Mouse (Mus musculus) hindbrain, embryonic 11.5 days (tissue): ENCODE results near the gene Ppp4r2. TPM values are rescaled to one million over a fixed set of nuclear protein-coding genes. Genes with fewer than 3 reads are reported as not detected.
"Not testable (repeated sequence)": the region's sequence is repeated elsewhere in the genome, so short reads cannot be mapped to it uniquely, and the experiment has no call there.

Experiments used
- ATAC-seq: fragments of 200-750 bp; cut with Nextera tagmentation; 2 replicates; pipeline ENCODE4 v1.8.0; 2017; ENCODE audit warnings: mild to moderate bottlenecking, moderate TSS enrichment, moderate library complexity; ENCODE audit not compliant: low FRiP score
- DNase-seq: peaks from one replicate; pipeline ENCODE4 v3.0.0-alpha.2; 2015; ENCODE audit warnings: low spot score
- H3K27ac ChIP-seq: fragments of 300-500 bp; sonication (generic); 2 replicates; pipeline ENCODE4 v1.5.1; 2014; ENCODE audit warnings: mild to moderate bottlenecking, low read depth, low read length
- H3K27me3 ChIP-seq: fragments of 300-500 bp; sonication (generic); 2 replicates; pipeline ENCODE4 v1.6.1; 2014; ENCODE audit warnings: mild to moderate bottlenecking, low read length, moderate library complexity, mixed read lengths; ENCODE audit not compliant: control insufficient read depth, insufficient read depth
- H3K36me3 ChIP-seq: fragments of 300-500 bp; sonication (generic); 2 replicates; pipeline ENCODE4 v1.6.1; 2014; ENCODE audit warnings: mild to moderate bottlenecking, low read length, moderate library complexity, mixed read lengths; ENCODE audit not compliant: control insufficient read depth, insufficient read depth
- H3K4me1 ChIP-seq: fragments of 300-500 bp; sonication (generic); replicated peaks from 2 replicates; pipeline ENCODE4 v1.6.1; 2014; ENCODE audit warnings: low read length, mixed read lengths; ENCODE audit not compliant: control insufficient read depth, insufficient read depth
- H3K4me2 ChIP-seq: fragments of 300-500 bp; sonication (generic); replicated peaks from 2 replicates; pipeline ENCODE4 v1.6.1; 2014; ENCODE audit warnings: mild to moderate bottlenecking, low read depth, low read length
- H3K4me3 ChIP-seq: fragments of 300-500 bp; sonication (generic); 2 replicates; pipeline ENCODE4 v1.5.1; 2014; ENCODE audit warnings: low read depth, low read length
- H3K9ac ChIP-seq: fragments of 300-500 bp; sonication (generic); 2 replicates; pipeline ENCODE4 v1.6.1; 2014; ENCODE audit warnings: low read depth, low read length
- H3K9me3 ChIP-seq: fragments of 300-500 bp; sonication (generic); 2 replicates; pipeline ENCODE4 v1.6.1; 2016; ENCODE audit warnings: low read length; ENCODE audit not compliant: control insufficient read depth
- WGBS: fragments of 180-500 bp; shearing (Covaris S2); extraction: QIAGEN DNeasy Blood & Tissue Kit; methylation state at CpG from one replicate; pipeline ENCODE4 v1.1.7; 2014; 5-methylcytosine and 5-hydroxymethylcytosine counted together
- polyA plus RNA-seq: library from polyadenylated mRNA; unstranded; fragments of >200 nt; fragmentation: Nextera tagmentation; extraction: Ambion mirVana; gene quantifications from 2 replicates; pipeline ENCODE4 v1.2.1, GENCODE M21; 2014

Ppp4r2 gene
- polyA plus RNA-seq, 1 experiment from 2014 or later: 46.7 TPM

DNA sequence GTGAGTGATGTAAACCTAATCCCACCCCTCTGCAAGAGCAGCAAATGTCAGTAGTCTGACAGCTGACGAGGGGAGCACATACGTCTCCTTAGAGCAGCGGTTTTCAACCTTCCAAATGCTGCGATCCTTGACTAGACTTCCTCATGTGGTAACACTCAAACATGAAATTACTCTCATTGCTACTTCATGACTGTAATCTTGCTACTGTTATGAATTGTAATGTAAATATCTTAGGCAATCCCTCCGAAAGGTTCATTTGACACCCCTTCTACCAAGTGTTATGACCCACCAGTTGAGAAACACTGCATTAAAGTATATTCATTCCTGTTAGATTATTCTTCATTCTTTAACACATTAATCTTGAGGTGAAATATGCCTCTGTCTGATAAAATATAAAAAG is 13.8 kb downstream of the Ppp4r2 start:
- WGBS: 91% methylated on average over 5 of the region's 5 CpGs
- no peak overlapping the region for H3K27ac ChIP-seq
- ATAC-seq (no peak), DNase-seq (no peak)
- no peaks in the 10 kb centered on the region for H3K36me3 ChIP-seq
- no peaks in the 10 kb centered on the region for H3K9me3 ChIP-seq
- no peaks in the 10 kb centered on the region for H3K27me3 ChIP-seq
- no peaks in the 10 kb centered on the region for H3K4me1 ChIP-seq
- no peak overlapping the region for H3K9ac ChIP-seq
- H3K4me3 ChIP-seq: no peak overlapping the region
- no peak overlapping the region for H3K4me2 ChIP-seq

DNA sequence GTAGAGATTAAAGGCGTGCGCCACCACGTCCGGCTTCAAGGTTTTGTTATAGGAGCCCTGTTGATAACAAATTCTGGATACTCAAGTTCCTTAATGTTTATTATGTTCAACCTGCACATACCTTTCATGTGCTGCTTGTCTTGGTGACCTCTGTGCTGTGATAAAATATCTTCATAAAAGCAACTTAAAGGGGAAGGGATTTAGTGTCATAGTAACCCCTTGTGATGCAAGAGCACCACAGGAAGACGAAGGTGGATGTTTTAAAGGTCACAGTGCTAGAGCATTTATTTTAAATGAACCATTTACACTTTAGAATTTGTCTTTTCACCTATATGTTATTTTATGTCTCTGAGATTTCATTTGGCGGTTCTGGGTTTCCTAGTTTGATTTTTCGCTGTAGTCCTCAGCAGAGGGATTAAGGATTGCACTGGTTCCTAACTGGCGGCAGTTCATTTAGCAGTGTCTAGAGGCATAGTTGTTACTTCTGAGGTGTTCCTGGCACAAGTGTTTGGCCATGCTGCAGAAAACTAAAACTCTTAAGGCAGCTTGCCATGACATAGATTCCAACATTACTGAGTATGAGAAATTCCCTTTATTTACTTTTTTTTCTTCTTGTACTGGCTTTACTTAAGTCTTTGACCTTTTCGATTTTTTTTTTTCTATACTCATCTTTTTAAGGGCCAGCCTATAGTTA is 15.4 kb downstream of the Ppp4r2 start:
- Histone ChIP-seq H3K27me3 (no peaks in the 10 kb centered on the region), H3K27ac (no peak overlapping the region), H3K36me3 (no peaks in the 10 kb centered on the region), H3K4me1 (no peaks in the 10 kb centered on the region), H3K9me3 (no peaks in the 10 kb centered on the region), H3K9ac (no peak overlapping the region), H3K4me2 (no peak overlapping the region), H3K4me3 (no peak overlapping the region)
- no peak for ATAC-seq
- no peak for DNase-seq
- 94% methylated on average over 9 of the region's 9 CpGs for WGBS

DNA sequence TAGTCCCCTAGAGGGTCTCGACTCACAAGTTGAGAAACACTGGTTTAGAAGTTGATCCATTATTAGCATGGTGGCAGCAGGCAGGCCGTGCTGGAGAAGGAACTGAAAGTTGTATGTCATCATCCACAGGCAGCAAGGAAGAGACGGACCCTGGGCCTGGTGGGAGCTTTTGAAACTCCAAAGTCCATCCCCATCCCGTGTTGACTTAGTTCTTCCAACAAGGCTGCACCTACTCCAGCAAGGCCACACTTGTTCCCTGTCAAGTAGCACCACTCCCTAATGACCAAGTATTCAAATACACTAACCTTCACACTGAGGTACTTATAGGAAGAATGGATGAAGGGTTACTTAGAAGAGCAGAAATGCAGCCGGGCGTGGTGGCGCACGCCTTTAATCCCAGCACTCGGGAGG is 17.3 kb downstream of the Ppp4r2 start:
- Histone ChIP-seq H3K9ac (no peak overlapping the region), H3K4me1 (no peaks in the 10 kb centered on the region), H3K4me3 (no peak overlapping the region), H3K4me2 (no peak overlapping the region), H3K9me3 (no peaks in the 10 kb centered on the region), H3K27me3 (no peaks in the 10 kb centered on the region), H3K27ac (no peak overlapping the region), H3K36me3 (no peaks in the 10 kb centered on the region)
- ATAC-seq: no peak
- no peak for DNase-seq
- WGBS: 90% methylated on average over 9 of the region's 9 CpGs

DNA sequence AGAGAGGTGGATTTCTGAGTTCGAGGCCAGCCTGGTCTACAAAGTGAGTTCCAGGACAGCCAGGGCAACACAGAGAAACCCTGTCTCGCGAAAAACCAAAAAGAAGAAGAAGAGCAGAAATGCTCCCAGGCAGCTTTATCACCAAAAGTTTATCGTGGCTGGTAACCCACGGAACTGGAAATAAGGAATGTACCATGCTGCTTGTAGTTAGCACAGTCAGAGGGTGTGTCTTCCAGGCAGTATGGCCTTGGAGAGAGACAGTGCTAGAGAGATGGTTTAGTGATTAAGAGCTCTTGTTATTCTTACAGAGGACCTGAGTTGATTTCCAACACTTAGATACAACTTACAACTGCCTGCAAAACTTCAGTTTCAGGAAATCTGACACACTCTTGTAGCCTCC is 17.7 kb downstream of the Ppp4r2 start:
- Histone ChIP-seq H3K27ac (no peak overlapping the region), H3K9ac (no peak overlapping the region), H3K4me1 (no peaks in the 10 kb centered on the region), H3K9me3 (no peaks in the 10 kb centered on the region), H3K36me3 (no peaks in the 10 kb centered on the region), H3K27me3 (no peaks in the 10 kb centered on the region), H3K4me3 (no peak overlapping the region), H3K4me2 (no peak overlapping the region)
- no peak for DNase-seq
- ATAC-seq: no peak
- 93% methylated on average over 5 of the region's 5 CpGs for WGBS

DNA sequence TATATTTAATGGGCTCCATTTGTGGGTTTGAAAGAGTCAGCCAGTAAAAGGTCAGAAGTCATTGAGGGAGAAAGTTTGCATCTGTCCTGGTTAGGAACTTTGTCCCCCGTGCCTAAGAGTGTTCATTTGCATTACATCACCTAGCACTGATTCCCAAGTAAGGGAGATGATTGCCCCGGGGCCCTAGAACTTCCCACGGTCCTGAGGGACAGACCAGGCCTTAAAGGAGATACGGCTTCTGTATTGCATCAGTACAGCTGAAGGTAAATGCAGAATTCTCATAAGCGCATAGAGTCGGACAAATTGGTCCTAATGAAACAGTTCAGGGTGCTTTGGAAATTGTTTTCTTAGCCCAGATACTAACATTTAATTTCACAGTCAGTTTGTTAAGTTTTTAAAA is 31.9 kb downstream of the Ppp4r2 start:
- Histone ChIP-seq H3K27me3 (no peaks in the 10 kb centered on the region), H3K9ac (no peak overlapping the region), H3K9me3 (no peaks in the 10 kb centered on the region), H3K4me3 (no peak overlapping the region), H3K4me1 (no peaks in the 10 kb centered on the region), H3K36me3 (0 out of 2 replicates have a peak, but pooled peaks cover 8% of the 10 kb centered on the region), H3K27ac (no peak overlapping the region), H3K4me2 (no peak overlapping the region)
- DNase-seq (no peak), ATAC-seq (no peak)
- WGBS: 88% methylated on average over 6 of the region's 6 CpGs

DNA sequence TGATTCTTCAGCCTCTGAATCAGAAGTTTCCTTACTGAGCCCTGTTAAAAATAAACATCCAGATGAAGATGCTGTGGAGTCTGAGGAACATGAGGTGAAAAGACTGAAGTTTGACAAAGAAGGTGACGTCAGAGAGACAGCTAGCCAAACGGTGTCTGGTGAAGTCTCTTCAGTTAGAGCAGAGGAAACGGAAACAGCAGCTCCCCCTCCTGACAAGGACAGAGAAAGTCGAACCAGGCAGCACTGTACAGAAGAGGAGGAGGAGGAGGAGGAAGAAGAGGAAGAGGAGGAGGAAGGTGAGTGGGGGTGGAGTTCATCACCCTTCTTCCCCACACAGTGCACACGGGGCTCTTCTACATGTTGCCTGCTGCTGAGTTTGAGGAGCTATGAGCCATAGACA is 32.4 kb downstream of the Ppp4r2 start:
- H3K36me3 ChIP-seq, H3K4me1 ChIP-seq, H3K9ac ChIP-seq, H3K9me3 ChIP-seq, DNase-seq, ATAC-seq, H3K27ac ChIP-seq, H3K27me3 ChIP-seq, H3K4me3 ChIP-seq, H3K4me2 ChIP-seq: not testable (repeated sequence)
- 59% methylated on average over 4 of the region's 5 CpGs for WGBS

DNA sequence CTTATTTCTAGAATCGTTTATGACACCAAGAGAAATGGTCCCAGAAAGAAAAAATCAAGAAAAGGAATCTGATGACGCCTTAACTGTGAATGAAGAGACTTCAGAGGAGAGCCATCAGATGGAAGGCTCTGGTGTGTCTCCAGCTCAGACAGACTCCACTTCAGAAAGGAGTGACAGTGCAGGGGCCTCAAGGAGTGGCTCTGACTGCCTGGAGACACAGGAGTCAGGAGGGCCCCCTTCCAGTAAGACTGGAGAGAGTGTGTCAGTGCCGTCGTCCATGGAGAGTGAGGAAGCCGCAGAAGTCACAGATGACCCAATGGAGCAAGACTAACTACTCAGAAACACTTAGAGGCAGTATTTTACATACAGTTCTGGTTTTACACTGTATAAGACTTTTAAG is 32.8 kb downstream of the Ppp4r2 start:
- H3K4me1 ChIP-seq, H3K27ac ChIP-seq, H3K36me3 ChIP-seq, H3K4me2 ChIP-seq, DNase-seq, H3K9me3 ChIP-seq, H3K27me3 ChIP-seq, H3K4me3 ChIP-seq, ATAC-seq, H3K9ac ChIP-seq: not testable (repeated sequence)
- WGBS: 91% methylated on average over 5 of the region's 5 CpGs

DNA sequence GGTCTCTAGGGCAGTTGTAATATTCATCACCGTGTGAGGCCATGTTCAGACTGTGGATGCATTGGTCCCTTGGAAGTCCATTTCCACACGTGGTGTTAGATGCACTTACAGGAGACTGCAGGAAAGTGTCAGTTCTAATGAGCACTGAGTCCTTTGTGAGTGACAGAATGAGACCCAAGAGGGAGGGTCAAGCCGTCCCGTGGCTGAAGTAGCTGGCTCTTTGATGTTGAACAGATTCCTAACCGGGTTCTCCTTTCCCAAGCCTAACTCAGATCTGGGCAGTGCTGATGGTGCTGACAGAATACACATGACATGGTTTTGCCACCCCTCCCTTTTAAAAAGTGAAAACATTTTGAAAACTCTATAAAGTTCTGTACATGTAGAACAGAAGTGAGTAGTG is 35.4 kb downstream of the Ppp4r2 start:
- Histone ChIP-seq H3K4me3 (no peak overlapping the region), H3K27me3 (no peaks in the 10 kb centered on the region), H3K9me3 (no peaks in the 10 kb centered on the region), H3K9ac (no peak overlapping the region), H3K4me2 (no peak overlapping the region), H3K36me3 (0 out of 2 replicates have a peak, but pooled peaks cover 4% of the 10 kb centered on the region), H3K27ac (no peak overlapping the region), H3K4me1 (no peaks in the 10 kb centered on the region)
- DNase-seq (no peak), ATAC-seq (no peak)
- WGBS: 44% methylated on average over 5 of the region's 5 CpGs

DNA sequence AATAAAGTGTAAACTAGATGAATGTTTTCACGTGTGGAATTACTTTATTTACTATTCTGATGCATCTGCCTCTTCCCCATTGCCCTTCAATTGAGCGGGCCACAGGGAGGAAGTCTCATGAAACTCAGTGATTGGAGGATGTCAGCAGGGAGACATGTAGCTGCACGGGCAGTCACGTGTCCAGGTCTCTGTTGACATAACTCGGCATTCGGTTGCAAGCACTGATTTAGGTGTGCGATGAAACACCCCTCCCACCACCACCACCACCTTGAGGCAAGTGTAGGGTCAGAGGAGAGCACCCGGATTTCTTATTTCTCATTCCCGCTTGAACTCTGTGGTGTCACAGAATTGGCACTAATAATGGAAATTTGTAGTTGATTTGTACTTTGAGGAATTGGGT is 36.5 kb downstream of the Ppp4r2 start:
- Histone ChIP-seq H3K9me3 (no peaks in the 10 kb centered on the region), H3K4me3 (no peak overlapping the region), H3K9ac (no peak overlapping the region), H3K27me3 (no peaks in the 10 kb centered on the region), H3K4me1 (no peaks in the 10 kb centered on the region), H3K27ac (no peak overlapping the region), H3K4me2 (no peak overlapping the region), H3K36me3 (no peaks in the 10 kb centered on the region)
- DNase-seq: no peak
- ATAC-seq: no peak
- 92% methylated on average over 9 of the region's 9 CpGs for WGBS
